Comparison of ENCODE assay signal across 27 mouse cellular contexts in the genomic region with DNA sequence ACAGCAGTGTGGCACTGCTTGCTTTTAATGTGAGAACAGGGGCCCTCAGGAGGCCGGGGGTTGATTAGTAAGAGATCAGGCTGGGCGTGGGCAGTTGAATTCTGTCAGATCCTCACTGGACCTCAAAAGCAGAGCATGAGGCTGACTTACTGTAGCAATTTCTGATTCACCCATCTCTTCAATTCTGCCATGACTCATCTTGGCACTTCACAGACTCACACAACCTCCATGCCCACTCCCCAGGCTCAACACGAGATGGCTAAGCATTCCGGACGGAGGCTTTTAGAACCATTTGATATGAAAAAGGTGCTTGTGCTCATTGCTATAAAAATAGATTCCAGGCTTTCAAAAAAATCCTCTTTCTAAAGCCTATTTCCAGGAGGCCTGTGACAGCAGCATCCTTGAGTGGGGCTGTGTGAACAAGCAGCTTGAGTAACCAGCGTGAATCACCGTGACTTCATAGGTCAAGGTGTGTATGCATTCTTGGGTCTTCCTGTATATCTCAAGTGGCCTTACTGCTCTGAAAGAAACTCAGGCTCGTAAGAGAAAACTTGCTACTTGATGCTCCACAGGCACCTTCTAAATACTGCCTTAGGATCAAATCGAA. TPM values are rescaled to one million over a fixed set of nuclear protein-coding genes. Genes with fewer than 3 reads are reported as not detected.
A peak's percentile ranks its signal among the peaks of the same experiment; 100 is the strongest.
DNase-seq lines count a peak whose midpoint lies in the region; ATAC-seq and TF ChIP-seq lines count a peak whose summit lies in the region.
"Had no signal": no experiment of that assay in that cellular context is flagged by ENCODE, and none has a peak within 500 bp of the region (broad histone marks: within the 10 kb centered on the region; RNA-seq: fewer than 3 reads in every experiment).

No protein-coding gene starts in this region.

- ATAC-seq in monocyte, adult 5-6 weeks (replicated peaks; ENCODE audit: insufficient number of reproducible peaks, low FRiP score, low TSS enrichment, poor library complexity, severe bottlenecking), result no peak
- ATAC-seq: CD4-positive, CD25-positive, alpha-beta regulatory T cell, adult 4 months; forebrain, embryonic 13.5 days; midbrain, embryonic 13.5 days had no signal

- intact Hi-C loops in left cerebral cortex, adult 2 months (cut with DNase I), result loop anchor here (5.0 kb wide), 2 partner anchors 41 to 76 kb away; partner anchors contain the start of gene Chst10
- intact Hi-C loops in left cerebral cortex, postnatal 14 days (cut with DNase I), result no loop called here

- no peak for TF ChIP-seq CTCF in left cerebral cortex, adult 2 months (IDR thresholded peaks at IDR 0.05)

- H3K27ac ChIP-seq in left cerebral cortex, adult 2 months, result no peak overlapping the region
- H3K27ac ChIP-seq: embryonic facial prominence, embryonic 10.5 days; forebrain, embryonic 13.5 days; heart, embryonic 13.5 days; hindbrain, embryonic 14.5 days; midbrain, embryonic 13.5 days; stomach, embryonic 15.5 days had no signal

- no peak overlapping the region for H3K4me3 ChIP-seq in left cerebral cortex, adult 2 months
- H3K4me3 ChIP-seq: embryonic facial prominence, embryonic 10.5 days; forebrain, embryonic 13.5 days; heart, embryonic 13.5 days; midbrain, embryonic 13.5 days; stomach, embryonic 15.5 days had no signal

- peak; percentile 16 to 33 for DNase-seq in left cerebral cortex, adult 2 months (ENCODE audit: extremely low spot score in 1 of 2, low spot score in 2 of 2)
- no peak for DNase-seq in left cerebral cortex, postnatal 14 days (ENCODE audit: low spot score in 2 of 2)
- peak; percentile 80 for DNase-seq in 3T3-L1 (ENCODE audit: low read depth, low spot score)
- DNase-seq in NIH3T3 (ENCODE audit: low read depth), result peak; percentile 72
- DNase-seq in adrenal gland, postnatal 36 days, result peak; percentile 62 to 64
- DNase-seq in spleen, postnatal 36 days (ENCODE audit: low spot score in 2 of 2), result no peak
- DNase-seq in neural tube, embryonic 10.5 days (ENCODE audit: extremely low spot score, low spot score), result no peak
- DNase-seq: cerebellum, adult 18-20 months; kidney, adult 9 months; kidney, postnatal 25 days; lung, adult 18-20 months; lung, postnatal 14 days; thymus, adult 2 months had no signal

RNA-seq across cellular contexts. Expression of gene Pdcl3, which starts 12.3 kb away (rescaled TPM):
- 10 to 100 TPM; 32.2 to 40.8 TPM for total RNA-seq in left cerebral cortex, adult 2 months (2021)
- 10 to 100 TPM; 38.2 to 38.4 TPM for total RNA-seq in left cerebral cortex, postnatal 14 days (2021)
- 100 to 1,000 TPM in 1 of 2 experiments, 10 to 100 TPM in 1; 97.9 to 103 TPM for total RNA-seq in adrenal gland, postnatal 36 days (2021)
- total RNA-seq in monocyte, adult 5-6 weeks (2017), result 40.4 to 59.9 TPM (median 59.3 TPM) in 3 replicates

RNA-seq across cellular contexts. Expression of gene Nms, which starts 34.1 kb away (rescaled TPM):
- total RNA-seq in left cerebral cortex, adult 2 months (2021), result not detected
- total RNA-seq in left cerebral cortex, postnatal 14 days (2021), result not detected
- total RNA-seq in adrenal gland, postnatal 36 days (2021), result not detected
- not detected in 3 replicates for total RNA-seq in monocyte, adult 5-6 weeks (2017)
- total RNA-seq: ES-E14; gastrocnemius, adult 18-20 months; granulocyte monocyte progenitor cell, adult 5-6 weeks; heart, postnatal 25 days; megakaryocyte, adult 5-6 weeks; neutrophil, adult 5-6 weeks had no signal

Comparison
In these comparisons a context has a peak if more than half of its experiments do, and no peak if none do; other contexts are left out.
1. DNase-seq: peak in left cerebral cortex, adult 2 months (2 of 2), 3T3-L1 (single experiment), NIH3T3 (single experiment) and adrenal gland, postnatal 36 days (2 of 2); none in left cerebral cortex, postnatal 14 days (0 of 2), spleen, postnatal 36 days (0 of 2) and neural tube, embryonic 10.5 days (single experiment).